Mouse (Mus musculus) stomach, postnatal 0 days (tissue): ENCODE results near the gene Clec3a.

Experiments
- CTCF ChIP-seq: IDR thresholded peaks from 2 replicates; pipeline ENCODE4 v1.5.1; 2016; ENCODE audit warnings: antibody characterized with exemption, low read depth, mild to moderate bottlenecking, moderate library complexity
- EP300 ChIP-seq: optimal IDR thresholded peaks from 2 replicates; pipeline ENCODE3; 2016; ENCODE audit warnings: antibody characterized with exemption

DNA sequence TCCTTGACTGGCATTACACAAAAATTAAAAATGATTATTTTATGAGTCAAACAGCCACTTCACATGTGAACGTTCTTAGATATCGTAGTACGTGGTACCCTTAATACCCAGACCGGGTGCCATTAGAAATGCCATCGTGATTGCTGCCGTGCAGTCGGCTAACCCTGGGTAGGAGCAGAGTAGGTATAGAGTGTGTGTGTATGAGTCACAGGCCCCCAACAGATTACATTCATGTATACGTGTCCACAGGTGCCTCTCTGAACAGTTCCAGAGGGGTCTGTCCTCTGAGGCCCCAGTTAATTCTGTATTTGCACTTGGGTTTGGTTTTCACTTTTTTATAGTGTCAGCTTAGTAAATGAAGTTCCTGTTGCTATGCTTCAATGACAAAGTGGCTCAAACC is 34.4 kb downstream of the Clec3a start:
- no peak for TF ChIP-seq CTCF
- no peak for TF ChIP-seq EP300
